ENCODE assay signal across 24 mouse cellular contexts in the genomic region with DNA sequence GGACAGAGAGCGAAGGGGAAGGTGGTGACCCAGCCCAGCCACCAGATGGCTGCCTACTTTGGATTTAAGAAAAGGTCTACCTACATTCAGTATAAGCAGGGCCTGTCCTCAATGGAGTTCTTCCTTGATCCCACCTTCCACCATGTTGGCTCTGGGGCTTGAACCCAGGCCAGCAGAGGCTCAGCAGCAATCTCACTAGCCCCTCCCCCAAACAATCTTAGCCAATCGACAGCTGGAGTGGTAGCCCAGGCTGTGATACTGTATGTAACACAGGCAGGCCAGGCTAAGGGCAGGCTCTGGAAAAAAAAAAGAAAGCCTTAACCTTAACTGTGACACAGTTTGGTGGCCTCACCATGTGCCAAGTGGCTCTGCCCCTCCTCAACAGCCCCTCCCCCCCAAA. TPM values are rescaled to one million over a fixed set of nuclear protein-coding genes. Genes with fewer than 3 reads are reported as not detected.
DNase-seq lines count a peak whose midpoint lies in the region; ATAC-seq and TF ChIP-seq lines count a peak whose summit lies in the region.
"Had no signal": no experiment of that assay in that cellular context is flagged by ENCODE, and none has a peak within 500 bp of the region (broad histone marks: within the 10 kb centered on the region; RNA-seq: fewer than 3 reads in every experiment).

No protein-coding gene starts in this region.

- TF ChIP-seq CTCF in hindbrain, postnatal 0 days (IDR thresholded peaks at IDR 0.05; ENCODE audit: low read depth), result no peak

- no peak overlapping the region for H3K4me3 ChIP-seq in hindbrain, embryonic 10.5 days
- H3K4me3 ChIP-seq in hindbrain, postnatal 0 days (ENCODE audit: low read length), result no peak overlapping the region
- H3K4me3 ChIP-seq in intestine, embryonic 15.5 days (replicated peaks), result no peak overlapping the region
- H3K4me3 ChIP-seq: embryonic facial prominence, embryonic 12.5 days; gastrocnemius, adult 2 months; heart, embryonic 15.5 days; kidney, embryonic 15.5 days; midbrain, embryonic 12.5 days; neural tube, embryonic 15.5 days had no signal

- peaks cover 46% of the 10 kb centered on the region for H3K36me3 ChIP-seq in hindbrain, embryonic 10.5 days
- H3K36me3 ChIP-seq in hindbrain, postnatal 0 days (ENCODE audit: insufficient read depth, low read length), result peaks cover 16% of the 10 kb centered on the region
- H3K36me3 ChIP-seq in intestine, embryonic 15.5 days, result peaks cover 9% of the 10 kb centered on the region; the same call in 1 of the 2 replicates

- H3K27me3 ChIP-seq in hindbrain, embryonic 10.5 days (ENCODE audit: insufficient read depth, poor library complexity, severe bottlenecking), result no peaks in the 10 kb centered on the region
- no peaks in the 10 kb centered on the region for H3K27me3 ChIP-seq in hindbrain, postnatal 0 days (ENCODE audit: insufficient read depth, low read length)
- H3K27me3 ChIP-seq in intestine, embryonic 15.5 days (replicated peaks), result no peaks in the 10 kb centered on the region
- H3K27me3 ChIP-seq: embryonic facial prominence, embryonic 12.5 days; heart, embryonic 15.5 days; kidney, embryonic 15.5 days; midbrain, embryonic 12.5 days; neural tube, embryonic 15.5 days had no signal

- peak overlapping the region; percentile 45; the same call in 1 of the 2 replicates for H3K27ac ChIP-seq in hindbrain, embryonic 10.5 days
- H3K27ac ChIP-seq in hindbrain, postnatal 0 days, result no peak overlapping the region
- H3K27ac ChIP-seq in intestine, embryonic 15.5 days, result peak overlapping the region; percentile 7; the same call in 1 of the 2 replicates
- H3K27ac ChIP-seq: embryonic facial prominence, embryonic 12.5 days; gastrocnemius, adult 2 months; heart, embryonic 15.5 days; kidney, embryonic 15.5 days; liver, embryonic 14.5 days; midbrain, embryonic 12.5 days; neural tube, embryonic 15.5 days had no signal

- H3K4me1 ChIP-seq in hindbrain, embryonic 10.5 days (replicated peaks), result peaks cover 50% of the 10 kb centered on the region
- H3K4me1 ChIP-seq in hindbrain, postnatal 0 days (ENCODE audit: insufficient read depth, low read length), result peaks cover 10% of the 10 kb centered on the region
- H3K4me1 ChIP-seq in intestine, embryonic 15.5 days (replicated peaks), result peaks cover 39% of the 10 kb centered on the region

- no peak for DNase-seq in hindbrain, embryonic 10.5 days (ENCODE audit: low spot score)
- no peak for DNase-seq in hindbrain, postnatal 0 days (ENCODE audit: low spot score)
- DNase-seq in retina, postnatal 1 day, result peak; percentile 40
- no peak for DNase-seq in retina, embryonic 14.5 days (ENCODE audit: low spot score)
- no peak for DNase-seq in adrenal gland, postnatal 4 days (ENCODE audit: low spot score in 2 of 2)
- no peak for DNase-seq in gastrocnemius, postnatal 10 days
- DNase-seq: adrenal gland, postnatal 14 days; forebrain, postnatal 0 days; gastrocnemius, adult 2 months; heart, adult 18-20 months; left cerebral cortex, postnatal 4 days; thymus, adult 18-20 months had no signal

- 85% methylated on average over 2 of the region's 2 CpGs for WGBS in hindbrain, embryonic 10.5 days
- WGBS in hindbrain, postnatal 0 days, result 72% methylated on average over 2 of the region's 2 CpGs
- 75% methylated on average over 2 of the region's 2 CpGs for WGBS in intestine, embryonic 15.5 days

- H3K4me2 ChIP-seq in hindbrain, postnatal 0 days (ENCODE audit: low read depth, low read length), result no peak overlapping the region
- no peak overlapping the region; the same call in 1 of the 2 replicates for H3K4me2 ChIP-seq in intestine, embryonic 15.5 days (replicated peaks)
- H3K4me2 ChIP-seq: embryonic facial prominence, embryonic 12.5 days; heart, embryonic 15.5 days; kidney, embryonic 15.5 days; midbrain, embryonic 12.5 days; neural tube, embryonic 15.5 days had no signal

- no peak for ATAC-seq in hindbrain, postnatal 0 days
- no peak for ATAC-seq in intestine, embryonic 15.5 days
- ATAC-seq: activated CD4-positive, CD25-positive, alpha-beta regulatory T cell, adult 4 months; CD4-positive, CD25-positive, alpha-beta regulatory T cell, adult 4 months; forebrain, postnatal 0 days had no signal

- H3K9me3 ChIP-seq in hindbrain, embryonic 10.5 days, result no peaks in the 10 kb centered on the region
- H3K9me3 ChIP-seq in hindbrain, postnatal 0 days (ENCODE audit: low read length), result no peaks in the 10 kb centered on the region
- H3K9me3 ChIP-seq in intestine, embryonic 15.5 days, result no peaks in the 10 kb centered on the region
- H3K9me3 ChIP-seq: embryonic facial prominence, embryonic 12.5 days; heart, embryonic 15.5 days; kidney, embryonic 15.5 days; midbrain, embryonic 12.5 days; neural tube, embryonic 15.5 days had no signal

- H3K9ac ChIP-seq in hindbrain, postnatal 0 days (replicated peaks; ENCODE audit: low read length), result no peak overlapping the region
- no peak overlapping the region for H3K9ac ChIP-seq in intestine, embryonic 15.5 days
- H3K9ac ChIP-seq: embryonic facial prominence, embryonic 12.5 days; forebrain, postnatal 0 days; heart, embryonic 15.5 days; kidney, embryonic 15.5 days; liver, embryonic 14.5 days; midbrain, embryonic 12.5 days; neural tube, embryonic 15.5 days had no signal

RNA-seq across cellular contexts. Expression of gene Mvp, which starts 2.7 kb away (rescaled TPM):
- polyA plus RNA-seq in hindbrain, embryonic 10.5 days (2016; fragmentation: Nextera tagmentation; extraction: Ambion mirVana), result 5.0 and 6.1 TPM in 2 replicates
- 6.5 and 6.9 TPM in 2 replicates for total RNA-seq in hindbrain, postnatal 0 days (2014; rRNA removed)
- polyA plus RNA-seq in hindbrain, postnatal 0 days (2015; fragmentation: Nextera tagmentation; extraction: Ambion mirVana), result 5.5 and 5.8 TPM in 2 replicates
- 58.3 and 59.2 TPM in 2 replicates for polyA plus RNA-seq in intestine, embryonic 15.5 days (2015; fragmentation: Nextera tagmentation; extraction: Ambion mirVana)
- total RNA-seq in adrenal gland, postnatal 4 days (2021), result 10 to 100 TPM; 67.1 to 68.4 TPM
- total RNA-seq in gastrocnemius, postnatal 10 days (2021), result 10 to 100 TPM; 23.3 to 28.3 TPM

RNA-seq across cellular contexts. Expression of gene Pagr1b, which starts 4.6 kb away (rescaled TPM):
- 0.25 and 0.55 TPM in 2 replicates for polyA plus RNA-seq in hindbrain, embryonic 10.5 days (2016; fragmentation: Nextera tagmentation; extraction: Ambion mirVana)
- 1.2 TPM in 1 of 2 replicates, not detected in the other for total RNA-seq in hindbrain, postnatal 0 days (2014; rRNA removed)
- polyA plus RNA-seq in hindbrain, postnatal 0 days (2015; fragmentation: Nextera tagmentation; extraction: Ambion mirVana), result 0.49 and 1.5 TPM in 2 replicates
- polyA plus RNA-seq in intestine, embryonic 15.5 days (2015; fragmentation: Nextera tagmentation; extraction: Ambion mirVana), result 0.43 and 1.5 TPM in 2 replicates
- total RNA-seq in adrenal gland, postnatal 4 days (2021), result 1 to 10 TPM; 3.5 to 8.3 TPM
- 1 to 10 TPM in 1 of 2 experiments, not detected in 1; 1.5 TPM for total RNA-seq in gastrocnemius, postnatal 10 days (2021)
- total RNA-seq: gastrocnemius, adult 2 months; heart, adult 18-20 months; hematopoietic stem cell, adult 5-6 weeks; left cerebral cortex, adult 18-20 months had no signal
- polyA plus RNA-seq: activated CD4-positive, CD25-positive, alpha-beta regulatory T cell, adult 4 months; heart, embryonic 15.5 days; kidney, embryonic 15.5 days; stomach, embryonic 14.5 days had no signal

RNA-seq across cellular contexts. Expression of gene Pagr1a, which starts 5.4 kb away (rescaled TPM):
- polyA plus RNA-seq in hindbrain, embryonic 10.5 days (2016; fragmentation: Nextera tagmentation; extraction: Ambion mirVana), result 84.3 and 130 TPM in 2 replicates
- total RNA-seq in hindbrain, postnatal 0 days (2014; rRNA removed), result 11.1 and 30.3 TPM in 2 replicates
- 31.2 and 48.6 TPM in 2 replicates for polyA plus RNA-seq in hindbrain, postnatal 0 days (2015; fragmentation: Nextera tagmentation; extraction: Ambion mirVana)
- 48.4 and 52.6 TPM in 2 replicates for polyA plus RNA-seq in intestine, embryonic 15.5 days (2015; fragmentation: Nextera tagmentation; extraction: Ambion mirVana)
- 10 to 100 TPM; 12.4 to 15.4 TPM for total RNA-seq in adrenal gland, postnatal 4 days (2021)
- 1 to 10 TPM; 2.5 to 8.2 TPM for total RNA-seq in gastrocnemius, postnatal 10 days (2021)

RNA-seq across cellular contexts. Expression of gene Gm42742, which starts 9.2 kb away (rescaled TPM):
- 17.6 and 75.1 TPM in 2 replicates for polyA plus RNA-seq in hindbrain, embryonic 10.5 days (2016; fragmentation: Nextera tagmentation; extraction: Ambion mirVana)
- 7.1 and 40.2 TPM in 2 replicates for total RNA-seq in hindbrain, postnatal 0 days (2014; rRNA removed)
- 47.7 and 60.2 TPM in 2 replicates for polyA plus RNA-seq in hindbrain, postnatal 0 days (2015; fragmentation: Nextera tagmentation; extraction: Ambion mirVana)
- polyA plus RNA-seq in intestine, embryonic 15.5 days (2015; fragmentation: Nextera tagmentation; extraction: Ambion mirVana), result 41.5 and 51.1 TPM in 2 replicates
- total RNA-seq in adrenal gland, postnatal 4 days (2021), result 10 to 100 TPM; 34.8 to 36.6 TPM
- total RNA-seq in gastrocnemius, postnatal 10 days (2021), result 10 to 100 TPM; 17.5 to 23.1 TPM

RNA-seq across cellular contexts. Expression of gene Prrt2, which starts 9.3 kb away (rescaled TPM):
- polyA plus RNA-seq in hindbrain, embryonic 10.5 days (2016; fragmentation: Nextera tagmentation; extraction: Ambion mirVana), result 3.3 and 4.4 TPM in 2 replicates
- 138 and 144 TPM in 2 replicates for total RNA-seq in hindbrain, postnatal 0 days (2014; rRNA removed)
- polyA plus RNA-seq in hindbrain, postnatal 0 days (2015; fragmentation: Nextera tagmentation; extraction: Ambion mirVana), result 79.0 and 99.9 TPM in 2 replicates
- 4.3 and 5.0 TPM in 2 replicates for polyA plus RNA-seq in intestine, embryonic 15.5 days (2015; fragmentation: Nextera tagmentation; extraction: Ambion mirVana)
- 10 to 100 TPM in 1 of 2 experiments, 1 to 10 TPM in 1; 7.4 to 11.1 TPM for total RNA-seq in adrenal gland, postnatal 4 days (2021)
- 1 to 10 TPM; 1.9 to 4.6 TPM for total RNA-seq in gastrocnemius, postnatal 10 days (2021)
